Comparison of ENCODE assay signal across 8 mouse cellular contexts in the genomic region with DNA sequence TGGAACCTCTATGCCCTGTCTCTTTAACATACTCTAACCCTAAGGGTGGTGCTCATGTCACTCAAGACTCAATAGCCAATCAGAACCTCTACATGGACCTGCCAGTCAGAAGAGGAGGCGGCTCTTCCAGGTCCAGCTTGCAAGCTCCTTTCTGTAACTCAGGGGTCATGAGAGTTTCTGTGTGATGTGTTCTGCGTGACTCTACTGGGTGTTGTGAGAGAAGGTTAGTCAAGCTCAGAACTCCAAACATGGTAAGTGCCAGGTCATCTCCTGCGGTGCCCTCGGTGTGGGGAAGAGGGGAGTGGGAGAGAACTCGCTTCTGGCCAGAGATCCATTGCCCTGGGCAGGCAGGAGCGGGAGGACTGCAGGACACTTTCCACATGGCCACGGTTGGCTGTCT. TPM values are rescaled to one million over a fixed set of nuclear protein-coding genes. Genes with fewer than 3 reads are reported as not detected.
A peak's percentile ranks its signal among the peaks of the same experiment; 100 is the strongest.
DNase-seq lines count a peak whose midpoint lies in the region; ATAC-seq and TF ChIP-seq lines count a peak whose summit lies in the region.
"Not testable (repeated sequence)": the region's sequence is repeated elsewhere in the genome, so short reads cannot be mapped to it uniquely, and the experiment has no call there.

TSS of gene Gm14403 (plus strand) at position 149 of the 400 bp plus-strand sequence.

- intact Hi-C loops in gastrocnemius, adult 2 months (cut with DNase I): not testable (repeated sequence)

- H3K9me3 ChIP-seq in hindbrain, embryonic 10.5 days; limb, embryonic 15.5 days; midbrain, embryonic 14.5 days (ENCODE audit: control insufficient read depth, low read length); stomach, embryonic 16.5 days (replicated peaks; ENCODE audit: control insufficient read depth, low read length): not testable (repeated sequence)

- H3K4me3 ChIP-seq in gastrocnemius, adult 2 months: peak within 1 kb of the TSS; percentile 77
- peak within 1 kb of the TSS; percentile 45 for H3K4me3 ChIP-seq in hindbrain, embryonic 10.5 days
- H3K4me3 ChIP-seq in limb, embryonic 15.5 days: peak within 1 kb of the TSS; percentile 40
- H3K4me3 ChIP-seq in midbrain, embryonic 14.5 days (replicated peaks; ENCODE audit: low read depth, low read length): peak within 1 kb of the TSS; percentile 29
- peak within 1 kb of the TSS; percentile 46 for H3K4me3 ChIP-seq in stomach, embryonic 16.5 days (replicated peaks; ENCODE audit: low read length)

- H3K36me3 ChIP-seq in hindbrain, embryonic 10.5 days; limb, embryonic 15.5 days; midbrain, embryonic 14.5 days (ENCODE audit: control insufficient read depth, insufficient read depth, low read length); stomach, embryonic 16.5 days (ENCODE audit: control insufficient read depth, insufficient read depth, low read length): not testable (repeated sequence)

- H3K9ac ChIP-seq in limb, embryonic 15.5 days; midbrain, embryonic 14.5 days (replicated peaks; ENCODE audit: low read length); stomach, embryonic 16.5 days (ENCODE audit: low read length): not testable (repeated sequence)

- not testable (repeated sequence) for H3K27me3 ChIP-seq in hindbrain, embryonic 10.5 days (ENCODE audit: insufficient read depth, poor library complexity, severe bottlenecking); limb, embryonic 15.5 days; midbrain, embryonic 14.5 days (ENCODE audit: control insufficient read depth, insufficient read depth, low read length); stomach, embryonic 16.5 days (ENCODE audit: control insufficient read depth, insufficient read depth, low read length)

- DNase-seq in WW6 (ENCODE audit: low read depth, low spot score): peak; percentile 5
- DNase-seq in cerebellum, postnatal 36 days: peak; percentile 27 to 43
- DNase-seq in gastrocnemius, adult 2 months: peak; percentile 43
- peak; percentile 2 for DNase-seq in hindbrain, embryonic 10.5 days (ENCODE audit: low spot score)
- DNase-seq in kidney, postnatal 4 days: peak; percentile 46 to 63
- DNase-seq in midbrain, embryonic 14.5 days: peak; percentile 16

- TF ChIP-seq CTCF in gastrocnemius, adult 2 months (IDR thresholded peaks at IDR 0.05): not testable (repeated sequence)

- WGBS in hindbrain, embryonic 10.5 days: 13% methylated on average over 7 of the region's 7 CpGs
- 19% methylated on average over 7 of the region's 7 CpGs for WGBS in limb, embryonic 15.5 days
- WGBS in midbrain, embryonic 14.5 days: 25% methylated on average over 7 of the region's 7 CpGs
- 13% methylated on average over 7 of the region's 7 CpGs for WGBS in stomach, embryonic 16.5 days

- H3K4me2 ChIP-seq in limb, embryonic 15.5 days: peak within 1 kb of the TSS; percentile 29; the same call in 1 of the 2 replicates
- peak within 1 kb of the TSS; percentile 42 for H3K4me2 ChIP-seq in midbrain, embryonic 14.5 days (ENCODE audit: low read length)
- H3K4me2 ChIP-seq in stomach, embryonic 16.5 days (ENCODE audit: low read depth, low read length): peak within 1 kb of the TSS; percentile 40

- H3K27ac ChIP-seq in gastrocnemius, adult 2 months: peak within 1 kb of the TSS; percentile 78
- H3K27ac ChIP-seq in hindbrain, embryonic 10.5 days; limb, embryonic 15.5 days; midbrain, embryonic 14.5 days (replicated peaks; ENCODE audit: low read depth, low read length); stomach, embryonic 16.5 days (ENCODE audit: low read length): not testable (repeated sequence)

- not testable (repeated sequence) for ATAC-seq in limb, embryonic 15.5 days (ENCODE audit: insufficient number of reproducible peaks, low FRiP score, low TSS enrichment, low read depth); midbrain, embryonic 14.5 days (ENCODE audit: low FRiP score, low TSS enrichment); stomach, embryonic 16.5 days (ENCODE audit: insufficient read depth, low FRiP score)

- not testable (repeated sequence) for H3K4me1 ChIP-seq in hindbrain, embryonic 10.5 days (replicated peaks); limb, embryonic 15.5 days; midbrain, embryonic 14.5 days (ENCODE audit: control insufficient read depth, insufficient read depth, low read length); stomach, embryonic 16.5 days (ENCODE audit: control insufficient read depth, insufficient read depth, low read length)

RNA-seq across cellular contexts. Expression of gene Gm14403, which starts in this region (rescaled TPM):
- 10 to 100 TPM; 27.6 to 42.9 TPM for total RNA-seq in gastrocnemius, adult 2 months (2021)
- polyA plus RNA-seq in hindbrain, embryonic 10.5 days (2016; fragmentation: Nextera tagmentation; extraction: Ambion mirVana): 4.9 and 6.7 TPM in 2 replicates
- 3.8 and 6.0 TPM in 2 replicates for polyA plus RNA-seq in limb, embryonic 15.5 days (2015; fragmentation: Nextera tagmentation; extraction: Ambion mirVana)
- 2.9 and 4.5 TPM in 2 replicates for polyA plus RNA-seq in midbrain, embryonic 14.5 days (2014; fragmentation: Nextera tagmentation; extraction: Ambion mirVana)
- polyA plus RNA-seq in stomach, embryonic 16.5 days (2015; fragmentation: Nextera tagmentation; extraction: Ambion mirVana): 7.1 and 7.8 TPM in 2 replicates

Comparison
In these comparisons a context has a peak if more than half of its experiments do, and no peak if none do; other contexts are left out.
1. DNase-seq: peak in every context shown above with its lines; median percentile 54 in kidney, postnatal 4 days; 43 in gastrocnemius, adult 2 months; 35 in cerebellum, postnatal 36 days; 16 in midbrain, embryonic 14.5 days; 5 in WW6; 2 in hindbrain, embryonic 10.5 days.